Mouse (Mus musculus) gastrocnemius, postnatal 36 days (tissue): ENCODE results near the gene Pgm2l1. TPM values are rescaled to one million over a fixed set of nuclear protein-coding genes. Genes with fewer than 3 reads are reported as not detected.
"Not testable (repeated sequence)": the region's sequence is repeated elsewhere in the genome, so short reads cannot be mapped to it uniquely, and the experiment has no call there.

Experiments
- DNase-seq, 2 experiments: peaks; one replicate each; pipeline ENCODE4 v3.0.0; 2022
- intact Hi-C: fragments of 180-260 bp; cut with DNase I; formaldehyde crosslinking; loops from one replicate; pipeline ENCODE4 v1.15.1; 2025
- total RNA-seq, 2 experiments: library from RNA; stranded (reverse); gene quantifications; 2 replicates each; pipeline ENCODE4 v1.2.3; 2021

Gene Pgm2l1
- total RNA-seq, 2 experiments from 2014 or later = 18.3 to 18.7 TPM

- intact Hi-C loops = no loop called here
- no peak for DNase-seq
These were observed 10.3 kb upstream of the Pgm2l1 start for GRCm38 (mm10) chr7:100216601-100217565.

GRCm38 (mm10) chr7:100227896-100228525 is 817 bp downstream of the Pgm2l1 start:
- DNase-seq = no peak
- intact Hi-C loops = no loop called here

DNA sequence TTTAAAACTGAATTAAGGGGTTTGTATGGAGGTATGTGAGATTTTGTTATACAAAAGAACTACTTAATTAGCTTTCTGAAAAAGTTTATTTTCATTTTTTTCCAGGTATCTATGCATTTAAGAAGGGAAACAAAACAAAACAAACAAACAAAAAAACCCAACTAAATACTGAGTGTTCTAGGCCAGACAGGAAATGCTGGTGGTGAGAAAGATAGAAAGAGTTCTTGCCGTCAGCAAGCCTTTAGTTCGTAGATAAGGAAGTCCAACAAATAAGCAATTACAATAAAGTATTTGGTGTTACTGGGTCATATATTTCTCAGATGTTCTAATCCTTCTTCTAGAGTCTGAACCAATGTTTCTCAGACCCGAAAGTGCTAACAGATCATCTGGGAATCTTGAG is 1.8 kb downstream of the Pgm2l1 start:
- intact Hi-C loops = no loop called here
- DNase-seq = no peak

DNA sequence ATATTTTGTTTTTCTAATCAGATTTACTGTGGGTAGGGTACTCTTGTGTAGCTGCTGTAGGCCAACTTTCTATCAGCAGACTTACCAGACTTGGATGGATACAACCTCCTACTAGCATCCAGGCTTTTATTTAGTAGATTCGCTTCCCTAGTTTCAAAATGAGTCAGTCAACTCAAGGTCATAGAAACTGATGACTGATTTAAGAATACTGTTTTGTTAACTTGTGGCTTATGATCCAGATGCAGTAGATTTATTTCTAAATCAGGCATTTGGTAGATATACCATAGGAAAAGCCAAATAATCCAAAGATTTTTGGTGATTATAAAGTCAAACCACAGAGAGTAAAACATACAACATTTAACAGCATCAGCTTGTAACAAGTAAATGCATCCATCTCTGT is 3.5 kb downstream of the Pgm2l1 start:
- intact Hi-C loops = no loop called here
- DNase-seq = no peak

DNA sequence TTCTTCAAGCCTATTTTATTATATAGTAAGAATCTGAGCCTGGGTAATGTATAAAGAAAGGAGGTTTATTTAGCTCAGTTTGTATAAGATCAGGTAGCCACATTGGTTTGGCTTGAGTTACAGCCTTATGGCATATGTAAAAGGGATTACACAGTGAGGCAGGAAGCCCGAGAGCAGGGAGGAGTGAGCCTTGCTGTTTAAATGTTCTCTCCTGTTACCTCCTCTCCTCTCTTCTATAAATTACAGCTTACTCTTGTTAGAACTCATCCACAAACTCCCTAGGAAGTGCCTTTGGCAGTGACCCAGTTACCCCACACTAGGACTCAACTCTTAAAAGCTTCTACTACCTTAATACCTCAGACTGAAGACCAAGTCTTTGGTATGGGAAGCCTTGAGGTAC is 4.5 kb downstream of the Pgm2l1 start:
- DNase-seq = no peak
- intact Hi-C loops = no loop called here

GRCm38 (mm10) chr7:100233681-100234080 is 6.5 kb downstream of the Pgm2l1 start:
- DNase-seq = no peak
- intact Hi-C loops = loop anchor here (2.0 kb wide), 1 partner anchor 43 kb away; no protein-coding TSS in a partner anchor

GRCm38 (mm10) chr7:100234264-100234885 is 7.2 kb downstream of the Pgm2l1 start:
- intact Hi-C loops = loop anchor here (2.0 kb wide), 1 partner anchor 44 kb away; no protein-coding TSS in a partner anchor
- DNase-seq = no peak

DNA sequence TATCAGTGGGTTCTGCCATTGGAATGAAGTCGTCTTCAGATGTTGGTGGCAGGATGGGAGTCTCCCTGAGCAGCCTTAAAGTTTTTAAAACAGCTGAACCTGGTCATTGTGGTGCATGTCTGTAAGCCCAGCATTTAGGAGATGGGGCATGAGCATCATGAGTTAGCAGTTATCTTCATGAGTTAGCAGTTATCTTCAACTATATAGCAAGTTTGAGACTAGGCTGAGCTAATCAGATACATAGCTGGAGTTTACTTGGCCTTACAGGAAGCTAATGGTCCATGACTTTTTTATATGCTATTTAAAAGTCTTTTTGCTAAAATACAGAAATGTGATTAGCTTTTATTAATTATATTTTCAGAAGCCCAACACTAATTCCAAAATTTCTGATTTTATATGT is 11.1 kb downstream of the Pgm2l1 start:
- DNase-seq = no peak
- intact Hi-C loops = no loop called here

GRCm38 (mm10) chr7:100240601-100241000 is 13.4 kb downstream of the Pgm2l1 start:
- DNase-seq = no peak
- intact Hi-C loops = no loop called here

DNA sequence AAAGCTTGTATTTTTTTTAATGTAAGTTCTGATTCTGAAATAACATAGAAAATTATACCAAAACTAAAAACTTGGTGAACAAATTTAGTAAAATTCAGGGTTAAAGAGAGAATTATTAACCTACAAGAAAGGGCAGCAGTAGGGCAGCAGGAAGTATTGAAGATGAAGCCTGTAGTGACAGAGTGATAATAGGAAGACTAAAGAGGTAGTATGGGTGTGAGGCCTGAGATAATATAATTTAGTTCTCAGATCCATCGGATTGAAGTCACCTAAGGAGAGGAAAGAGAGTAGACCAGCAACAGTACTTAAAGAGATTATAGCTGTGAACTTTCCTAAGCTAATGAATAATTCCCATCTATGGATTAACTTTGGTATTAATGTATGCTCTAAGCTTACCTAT is 15.8 kb downstream of the Pgm2l1 start:
- intact Hi-C loops = no loop called here
- no peak for DNase-seq

- intact Hi-C loops = no loop called here
- DNase-seq = no peak
These were observed 17.0 kb downstream of the Pgm2l1 start for GRCm38 (mm10) chr7:100244225-100244624.

DNA sequence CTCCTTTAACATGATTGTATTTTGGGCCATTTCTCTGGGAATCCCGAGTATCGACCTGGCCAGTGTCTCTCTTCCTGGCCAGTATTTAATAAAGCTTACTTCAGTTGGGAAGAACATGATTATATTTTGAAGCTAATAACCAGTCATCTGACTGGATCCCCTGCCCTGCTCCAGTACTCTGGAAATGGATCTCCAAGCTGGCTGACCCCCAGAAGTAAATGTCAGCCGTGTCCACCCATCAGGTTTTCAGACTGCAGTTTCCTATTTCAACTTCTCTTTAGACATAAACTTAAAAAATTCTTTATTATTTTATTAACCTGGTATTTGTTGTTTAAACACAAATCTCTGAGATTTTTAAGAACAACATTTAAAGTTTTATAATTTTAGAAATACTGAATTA is 18.0 kb downstream of the Pgm2l1 start:
- intact Hi-C loops = no loop called here
- peak in 1 of 2 experiments; percentile 9 for DNase-seq

DNA sequence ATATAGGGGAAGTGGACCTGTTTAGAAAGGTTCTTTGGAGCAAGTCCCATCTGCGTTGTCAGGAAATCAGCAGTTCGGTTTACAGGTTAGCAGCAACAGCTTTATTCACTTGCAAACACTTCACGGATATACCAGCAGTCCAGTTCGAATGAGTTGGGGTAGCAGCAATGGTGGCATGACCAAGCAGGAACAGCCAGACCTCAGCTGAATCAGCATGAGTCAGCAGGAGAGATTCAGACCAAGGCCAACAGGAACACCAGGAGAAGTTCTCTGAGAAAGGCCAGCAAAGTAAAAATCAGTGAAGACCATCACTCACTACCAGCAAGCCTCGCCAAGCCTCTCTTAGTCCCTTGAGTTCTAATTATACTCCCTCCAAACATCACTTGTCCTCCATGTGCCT is 23.5 kb downstream of the Pgm2l1 start:
- intact Hi-C loops = no loop called here
- DNase-seq = no peak

DNA sequence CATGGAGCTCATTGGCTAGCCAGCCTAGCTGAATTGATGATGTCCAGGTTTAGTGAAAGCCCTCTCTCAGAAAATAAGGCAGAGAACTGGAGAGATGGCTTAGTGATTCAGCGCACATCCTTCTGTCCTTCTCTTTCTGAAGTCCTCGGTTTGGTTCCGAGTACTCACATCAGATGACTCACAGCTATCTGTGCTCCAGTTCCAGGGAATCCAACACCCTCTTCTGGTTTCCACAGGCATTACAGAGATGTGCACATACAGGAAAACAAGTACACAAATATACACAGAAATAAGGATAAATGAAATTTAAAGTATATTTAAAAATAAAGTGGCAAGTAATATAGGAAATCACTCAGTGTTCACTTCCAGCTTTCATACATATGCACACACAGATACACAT is 35.2 kb downstream of the Pgm2l1 start:
- intact Hi-C loops = no loop called here
- DNase-seq = no peak

- intact Hi-C loops, DNase-seq: not testable (repeated sequence)
These were observed 37.7 kb downstream of the Pgm2l1 start for GRCm38 (mm10) chr7:100264934-100265333.

- DNase-seq = no peak
- intact Hi-C loops = no loop called here
These were observed 45.2 kb downstream of the Pgm2l1 start for GRCm38 (mm10) chr7:100272369-100272768.

DNA sequence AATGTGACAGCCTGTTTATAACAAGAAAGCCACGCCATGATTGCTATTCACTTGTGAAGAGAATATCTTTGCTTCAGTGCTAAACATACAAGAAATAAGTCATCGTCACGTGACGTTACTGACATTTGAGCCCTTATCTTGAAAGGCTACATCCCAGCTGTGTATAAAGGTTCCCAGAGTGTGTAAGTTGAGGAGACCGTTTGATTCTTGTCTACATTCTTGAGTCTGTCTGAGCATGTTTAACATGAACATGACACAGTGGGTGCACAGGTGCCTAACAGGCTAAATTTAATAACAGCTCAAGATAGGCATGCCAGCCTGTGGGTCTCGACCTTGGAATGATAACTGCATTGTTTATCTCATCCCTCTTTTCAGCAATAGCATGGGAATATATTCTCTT is 47.3 kb downstream of the Pgm2l1 start:
- no peak for DNase-seq
- intact Hi-C loops = no loop called here

DNA sequence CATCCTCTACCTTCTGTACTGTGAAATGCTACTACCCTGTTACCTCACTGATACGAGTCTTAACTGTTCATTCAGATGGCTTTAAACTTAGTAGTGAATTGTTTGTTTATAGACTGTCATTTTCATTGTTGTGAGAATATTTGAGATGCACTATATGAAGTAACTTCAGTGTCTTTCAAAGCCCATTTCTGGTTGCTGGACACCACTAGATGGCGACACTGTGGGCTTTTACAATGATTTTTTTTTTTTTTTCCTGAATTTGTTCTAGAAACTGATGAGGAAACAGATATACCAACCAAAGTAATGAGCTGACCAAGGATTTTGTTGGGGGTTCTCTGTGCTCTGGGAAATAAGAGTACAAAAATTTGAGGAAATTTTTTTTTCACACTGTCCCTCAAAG is 49.2 kb downstream of the Pgm2l1 start:
- intact Hi-C loops = no loop called here
- no peak for DNase-seq

- intact Hi-C loops = loop anchor here (2.0 to 5.0 kb wide), 2 partner anchors 47 to 112 kb away; no protein-coding TSS in a partner anchor
- no peak for DNase-seq
These were observed 52.6 kb downstream of the Pgm2l1 start for GRCm38 (mm10) chr7:100279803-100280202.

DNA sequence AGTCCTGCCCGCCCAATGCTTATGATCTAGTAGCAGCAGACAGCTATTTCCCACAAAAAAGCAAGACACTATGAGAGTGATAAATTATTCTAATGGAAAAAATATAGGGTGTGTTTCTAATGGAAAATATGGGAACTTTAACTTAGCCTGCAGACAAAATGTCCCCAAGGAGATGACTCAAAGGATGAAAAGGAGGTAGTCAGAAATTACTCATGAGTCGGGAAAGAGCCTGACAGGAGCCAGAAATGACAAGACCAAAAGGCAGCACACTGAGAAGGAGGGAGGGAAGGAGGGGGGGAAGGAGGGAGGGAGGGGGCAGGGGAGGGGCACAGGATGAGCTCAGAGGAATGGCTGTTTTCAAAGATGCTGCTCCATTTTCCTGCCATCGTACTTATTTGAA is 54.4 kb downstream of the Pgm2l1 start:
- intact Hi-C loops = loop anchor here (5.0 kb wide), 1 partner anchor 111 kb away; no protein-coding TSS in a partner anchor
- DNase-seq = no peak

DNA sequence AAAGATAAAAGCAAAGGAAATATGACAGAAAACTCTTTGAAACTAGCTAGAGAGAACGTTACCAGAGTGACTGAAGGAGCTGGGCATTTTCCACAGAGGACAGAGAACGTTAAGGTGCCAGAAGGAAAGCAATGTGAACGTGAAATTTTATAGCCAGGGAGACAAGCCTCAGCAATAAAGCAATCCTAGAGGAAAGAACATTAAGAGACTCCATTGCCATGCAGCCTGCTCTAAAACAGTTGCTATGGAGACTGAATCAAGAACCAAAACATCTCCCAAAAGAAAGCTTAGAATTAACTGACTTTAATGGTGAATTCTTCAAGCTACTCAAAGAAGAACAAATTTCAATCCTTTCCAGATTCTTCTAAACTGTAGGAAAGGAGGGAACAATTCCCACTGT is 56.1 kb downstream of the Pgm2l1 start:
- no peak for DNase-seq
- intact Hi-C loops = loop anchor here (5.0 kb wide), 1 partner anchor 109 kb away; no protein-coding TSS in a partner anchor
